Mouse (Mus musculus) adrenal gland, postnatal 10 days (tissue): ENCODE results near the gene Acvr1. TPM values are rescaled to one million over a fixed set of nuclear protein-coding genes. Genes with fewer than 3 reads are reported as not detected.

Experiments used
- DNase-seq: peaks from one replicate; pipeline ENCODE4 v3.0.0; 2021; ENCODE audit warnings: mixed read lengths
- total RNA-seq, 2 experiments: library from RNA; stranded (reverse); gene quantifications; 2 replicates each; pipeline ENCODE4 v1.2.3; 2021

Gene Acvr1
- total RNA-seq, 2 experiments from 2014 or later, result 36.2 to 46.4 TPM

DNA sequence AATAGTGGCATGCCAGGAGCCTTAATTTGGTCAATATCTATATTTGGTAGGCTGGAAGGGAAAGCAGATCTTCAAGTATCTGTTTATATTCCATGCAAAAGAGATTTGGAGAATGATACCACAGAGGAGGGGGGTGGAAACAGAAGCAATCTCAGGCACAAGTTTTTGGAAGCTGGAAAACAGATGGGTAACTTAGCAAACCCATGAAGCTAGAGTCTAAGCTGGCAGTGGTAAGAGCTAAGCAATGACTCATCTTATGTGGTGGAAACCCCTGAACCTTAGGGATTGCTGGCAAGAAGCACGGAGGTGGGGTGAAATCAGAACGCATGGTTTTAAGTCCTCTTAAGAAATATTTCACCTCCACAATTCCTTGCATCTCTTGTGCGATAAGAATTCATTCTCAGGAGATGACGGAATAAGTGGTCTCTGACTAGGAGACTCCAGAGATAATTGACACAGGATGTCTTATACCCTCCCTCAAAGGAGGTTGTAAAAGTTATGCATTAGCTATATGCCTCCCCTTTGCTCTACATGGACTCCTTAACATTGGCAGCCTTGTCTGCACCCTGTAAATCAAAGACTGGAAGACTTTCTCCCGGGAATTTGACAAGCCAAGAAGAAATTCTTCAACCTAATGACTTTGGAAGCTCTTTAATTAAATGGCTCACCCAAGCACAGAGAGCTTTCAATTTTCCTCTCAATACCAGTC lies 157.9 kb downstream of the Acvr1 start:
- no peak for DNase-seq

- no peak for DNase-seq
Measured at GRCm38 (mm10) chr2:58403481-58403880, 163.5 kb downstream of the Acvr1 start.

GRCm38 (mm10) chr2:58388601-58389000 lies 178.4 kb downstream of the Acvr1 start:
- DNase-seq, result no peak

DNA sequence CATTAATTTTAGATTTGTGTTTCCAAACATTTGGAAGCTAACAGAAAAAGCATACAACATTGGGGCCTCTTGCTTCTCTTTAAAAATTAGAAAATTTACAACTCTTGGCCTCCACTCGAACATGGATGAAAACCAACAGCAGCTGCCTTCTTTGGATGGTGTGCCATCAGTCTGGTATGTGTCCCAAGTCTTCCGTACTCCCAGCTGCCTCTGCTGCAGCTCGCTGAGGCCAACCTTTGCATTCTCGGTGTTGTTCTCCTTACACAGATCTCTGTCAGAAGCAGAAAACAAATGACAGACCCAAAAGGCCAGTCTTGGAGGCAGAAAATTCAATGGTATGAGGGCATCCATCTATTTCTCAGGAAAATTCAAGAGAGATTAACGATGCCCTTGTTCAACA lies 186.9 kb downstream of the Acvr1 start:
- DNase-seq, result no peak

DNA sequence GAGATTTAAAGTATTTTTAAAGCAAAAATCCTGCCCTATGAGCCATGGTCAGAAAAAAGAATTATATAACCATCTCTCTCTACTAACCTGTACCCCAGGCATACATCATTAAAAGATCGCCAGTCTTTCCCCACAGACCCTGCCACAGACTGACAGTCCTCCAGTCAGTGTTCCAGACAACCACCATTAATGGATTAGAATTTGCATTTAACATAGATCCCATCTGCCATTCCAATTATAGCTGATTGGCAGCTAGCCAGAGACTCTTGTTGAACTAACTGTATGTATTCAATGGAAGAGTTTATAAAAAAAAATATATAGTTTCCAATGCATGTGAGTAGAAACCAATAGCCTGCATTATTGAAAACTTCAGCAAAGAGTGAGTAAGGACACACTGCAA lies 187.5 kb downstream of the Acvr1 start:
- no peak for DNase-seq

DNA sequence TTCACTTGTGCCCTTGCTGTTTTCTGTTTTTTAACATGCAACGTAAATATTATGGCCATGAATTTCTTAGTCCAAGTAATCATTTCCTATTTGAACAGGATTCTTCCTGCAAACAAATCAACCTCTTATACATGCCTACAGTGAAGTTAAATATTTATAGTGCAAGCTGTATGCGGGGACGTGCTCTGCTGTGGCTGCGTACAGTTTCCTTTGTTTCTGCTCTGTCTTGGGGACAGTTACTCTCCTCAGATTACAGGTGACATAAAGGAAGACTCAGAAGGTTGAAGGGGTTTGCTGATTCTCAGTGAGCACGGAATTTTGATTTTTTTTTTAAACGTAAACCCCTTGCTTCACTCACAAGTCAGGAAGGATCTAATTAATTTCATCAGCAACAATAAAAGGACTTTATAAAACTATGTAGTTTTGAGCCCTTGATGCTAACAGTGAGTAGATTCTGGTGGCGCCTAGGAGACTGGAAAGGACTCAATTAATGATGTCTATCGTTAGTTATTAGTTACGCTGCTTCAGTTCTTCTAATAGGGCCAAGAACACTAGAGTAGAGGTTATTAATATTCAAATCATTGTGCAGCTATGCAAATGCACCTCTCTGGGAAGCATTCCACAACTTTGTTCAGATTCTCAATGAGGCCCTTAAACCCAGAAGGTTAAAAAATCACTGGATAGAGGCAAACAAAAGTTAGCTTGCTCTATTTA lies 189.4 kb downstream of the Acvr1 start:
- no peak for DNase-seq

DNA sequence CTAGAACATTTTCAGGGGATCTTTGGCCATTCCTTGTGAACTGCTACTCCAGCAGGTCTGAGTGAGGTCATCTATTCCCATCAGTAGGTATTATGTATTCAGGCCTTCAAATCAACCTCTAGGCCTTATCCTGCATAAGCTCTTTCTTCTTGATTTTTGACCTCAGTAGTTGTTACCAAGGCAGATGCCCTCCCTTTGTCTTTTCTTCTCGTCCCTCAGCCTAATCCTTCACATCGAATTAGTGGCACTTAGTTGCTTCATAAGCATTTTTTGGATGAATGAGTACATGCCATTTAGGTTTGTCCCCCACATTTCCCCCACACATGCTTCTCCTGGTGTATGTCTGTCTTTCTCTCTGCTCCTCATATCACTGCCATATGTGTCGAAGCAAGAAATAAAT lies 200.8 kb downstream of the Acvr1 start:
- no peak for DNase-seq

DNA sequence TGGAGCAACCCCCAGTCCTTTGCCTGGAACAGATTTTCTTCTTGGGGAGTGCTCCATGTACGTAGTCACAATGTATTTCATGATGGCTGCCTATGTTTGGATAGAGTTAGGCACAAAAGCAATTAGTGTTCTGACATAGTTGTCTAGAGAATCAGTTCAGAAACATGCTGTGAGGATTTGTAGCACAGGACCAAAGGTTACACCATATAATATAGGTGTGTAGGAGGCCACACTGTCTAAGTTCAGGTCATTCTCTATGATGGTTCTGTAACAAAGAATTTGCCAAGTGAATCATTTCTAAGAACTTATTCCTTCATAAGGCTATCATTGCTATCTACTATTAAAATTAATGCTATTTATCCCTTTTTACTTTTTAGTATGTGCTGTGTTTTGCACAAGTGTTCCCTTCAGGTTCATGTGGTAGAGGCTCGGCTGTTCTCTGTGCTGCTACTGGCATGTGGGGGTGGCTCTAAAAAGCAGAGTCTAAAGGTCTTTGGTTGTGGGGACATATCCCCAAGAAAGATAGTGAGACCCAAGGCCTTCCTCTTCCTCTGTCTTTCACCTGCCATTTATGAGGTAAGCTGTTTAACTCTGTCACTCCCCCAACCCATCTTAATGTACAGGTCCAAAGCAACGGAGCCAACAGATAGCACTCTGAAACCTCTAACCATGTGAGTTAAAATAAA lies 205.5 kb downstream of the Acvr1 start:
- no peak for DNase-seq

DNA sequence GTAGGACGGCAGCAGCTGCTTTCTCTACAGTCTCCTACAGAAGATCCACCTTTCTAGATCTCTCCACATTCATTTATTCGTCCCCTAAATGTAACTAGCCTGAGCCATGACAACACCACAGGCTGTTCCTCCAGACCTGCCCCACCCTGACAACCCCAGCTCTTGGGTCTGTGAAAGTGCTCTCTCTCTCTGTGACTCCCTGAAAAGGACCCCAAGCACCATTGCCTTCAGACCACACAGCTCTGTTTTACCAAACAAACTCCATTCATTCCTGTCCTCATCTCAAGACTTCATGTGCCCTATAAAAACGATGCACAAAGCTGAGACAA lies 208.9 kb downstream of the Acvr1 start:
- no peak for DNase-seq

GRCm38 (mm10) chr2:58357414-58358131 lies 209.4 kb downstream of the Acvr1 start, which contains the start of gene Acvr1c:
Gene Acvr1c, minus strand, starts transcription at chr2:58357895.
- peak; percentile 88 for DNase-seq

DNA sequence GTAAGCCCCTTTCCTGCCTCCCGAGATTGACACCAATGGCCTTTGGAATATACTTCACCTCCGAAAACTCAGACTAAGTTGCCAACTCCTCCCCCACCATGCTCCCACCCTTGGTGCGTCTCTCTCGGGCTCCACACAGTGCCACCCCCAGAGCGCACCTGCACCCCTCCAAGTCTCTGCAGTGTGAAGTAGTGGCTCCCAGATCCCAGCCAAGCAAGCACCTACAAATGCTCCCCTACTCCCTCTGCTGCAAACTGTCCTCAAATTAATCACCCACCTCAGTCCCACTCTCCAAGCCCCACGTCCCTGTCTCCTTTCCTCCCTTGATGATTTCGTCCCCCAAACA lies 209.9 kb downstream of the Acvr1 start:
- DNase-seq, result peak; percentile 24

DNA sequence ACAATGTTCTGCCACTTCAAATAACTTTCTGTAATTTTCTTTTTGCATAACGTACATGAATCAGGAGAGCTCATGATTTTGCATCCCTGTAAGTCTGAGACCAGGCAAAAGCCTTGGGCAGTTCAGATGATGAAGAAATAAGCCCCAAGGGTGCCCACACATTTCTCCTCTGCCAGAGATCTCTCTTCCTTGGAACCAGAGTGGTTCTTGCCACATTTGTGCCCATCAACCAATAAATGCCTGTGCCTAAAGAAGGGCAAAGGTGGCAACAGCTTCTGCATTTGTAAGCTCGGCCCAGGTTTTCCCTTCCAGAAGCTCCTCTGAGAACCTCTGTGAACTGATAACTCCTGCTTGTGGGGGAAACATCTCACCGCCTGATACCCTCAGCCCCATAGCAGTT lies 212.6 kb downstream of the Acvr1 start:
- DNase-seq, result peak; percentile 51

- peak; percentile 62 for DNase-seq
Measured at GRCm38 (mm10) chr2:58352846-58353245, 214.1 kb downstream of the Acvr1 start.

GRCm38 (mm10) chr2:58350657-58351056 lies 216.3 kb downstream of the Acvr1 start:
- no peak for DNase-seq

Other genes starting within 250 kb of the Acvr1 start
- 10 to 100 TPM; 36.1 to 36.2 TPM for gene Acvr1c, start 209.3 kb downstream of the Acvr1 start, total RNA-seq
- not detected for gene Gm17409, start 97.0 kb downstream of the Acvr1 start, total RNA-seq
- gene Upp2, start 141 bp upstream of the Acvr1 start, total RNA-seq, result 10 to 100 TPM; 11.3 to 21.1 TPM